Mouse (Mus musculus): ENCODE measurements around the gene Gas2l1.

DNA sequence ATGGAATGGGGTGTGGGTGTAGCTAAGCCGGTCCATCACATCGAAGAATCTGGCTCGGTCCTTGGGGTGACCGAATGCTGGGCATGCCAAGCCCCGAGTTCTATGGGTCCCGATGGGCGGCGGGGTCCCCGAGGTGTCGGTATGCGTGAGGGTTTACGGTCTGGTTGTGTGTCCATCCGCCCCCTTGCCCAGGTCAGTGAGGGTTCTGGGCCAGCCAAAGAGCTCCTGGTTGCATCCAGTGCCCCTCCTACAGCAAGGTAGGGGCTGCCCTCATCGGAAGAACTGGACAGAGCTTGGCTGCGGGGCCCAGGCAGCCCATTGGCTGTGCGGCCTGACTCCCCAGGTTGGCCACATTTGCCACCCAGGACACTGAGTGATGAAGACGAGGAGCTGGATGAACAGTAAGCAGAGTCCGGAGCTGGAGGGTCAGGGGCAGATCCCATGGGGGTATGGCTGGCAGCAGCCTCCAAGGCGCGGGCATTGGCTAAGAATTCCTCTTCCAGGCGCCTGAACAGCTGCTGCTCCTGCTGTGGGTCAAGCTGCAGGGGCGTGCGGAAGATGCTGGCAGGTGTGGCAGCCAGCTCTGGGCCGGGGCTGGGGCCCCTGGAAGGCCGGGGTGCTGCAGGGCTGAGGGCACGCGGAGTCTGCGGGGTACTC lies 4.2 kb downstream of the Gas2l1 start:
- TF ChIP-seq GATA1 (IDR thresholded peaks at IDR 0.05; ENCODE audit: low read length) = no peak
- TF ChIP-seq TAL1 (IDR thresholded peaks at IDR 0.05; ENCODE audit: low read length) = no peak
